Mouse (Mus musculus) kidney, embryonic 16.5 days (tissue): ENCODE data around the gene Olfr867. TPM values are rescaled to one million over a fixed set of nuclear protein-coding genes. Genes with fewer than 3 reads are reported as not detected.

ENCODE experiments used
- ATAC-seq: fragments of 200-750 bp; cut with Nextera tagmentation; 2 replicates; pipeline ENCODE4 v1.8.0; 2017; ENCODE audit warnings: moderate TSS enrichment; ENCODE audit not compliant: low FRiP score, low TSS enrichment
- H3K27ac ChIP-seq: fragments of 300-500 bp; sonication (generic); 2 replicates; pipeline ENCODE4 v1.5.1; 2014; ENCODE audit warnings: low read length
- H3K27me3 ChIP-seq: fragments of 300-500 bp; sonication (generic); 2 replicates; pipeline ENCODE4 v1.6.1; 2014; ENCODE audit warnings: low read length, control low read depth, mixed read lengths; ENCODE audit not compliant: insufficient read depth
- H3K36me3 ChIP-seq: fragments of 300-500 bp; sonication (generic); 2 replicates; pipeline ENCODE4 v1.6.1; 2014; ENCODE audit warnings: low read length, control low read depth, mixed read lengths; ENCODE audit not compliant: insufficient read depth
- H3K4me1 ChIP-seq: fragments of 300-500 bp; sonication (generic); 2 replicates; pipeline ENCODE4 v1.6.1; 2014; ENCODE audit warnings: low read length, control low read depth, mixed read lengths; ENCODE audit not compliant: insufficient read depth
- H3K4me2 ChIP-seq: fragments of 300-500 bp; sonication (generic); replicated peaks from 2 replicates; pipeline ENCODE4 v1.6.1; 2014; ENCODE audit warnings: low read depth, low read length
- H3K4me3 ChIP-seq: fragments of 300-500 bp; sonication (generic); 2 replicates; pipeline ENCODE4 v1.5.1; 2014; ENCODE audit warnings: mild to moderate bottlenecking, low read length
- H3K9ac ChIP-seq: fragments of 300-500 bp; sonication (generic); replicated peaks from 2 replicates; pipeline ENCODE4 v1.6.1; 2014; ENCODE audit warnings: low read length
- H3K9me3 ChIP-seq: fragments of 300-500 bp; sonication (generic); 2 replicates; pipeline ENCODE4 v1.6.1; 2016; ENCODE audit warnings: low read length, control low read depth
- WGBS: fragments of 180-500 bp; shearing (Covaris S2); extraction: QIAGEN DNeasy Blood & Tissue Kit; methylation state at CpG from one replicate; pipeline ENCODE4 v1.1.7; 2014; 5-methylcytosine and 5-hydroxymethylcytosine counted together
- microRNA-seq: library from miRNA; unstranded; fragments of <30 nt; microRNA quantifications from one replicate; pipeline ENCODE4, GENCODE M21; 2016
- polyA plus RNA-seq: library from polyadenylated mRNA; unstranded; fragments of >200 nt; fragmentation: Nextera tagmentation; extraction: Ambion mirVana; gene quantifications from 2 replicates; pipeline ENCODE4 v1.2.1, GENCODE M21; 2015

Gene Olfr867
- not detected in 2 replicates for polyA plus RNA-seq

- Histone ChIP-seq H3K36me3 (no peaks in the 10 kb centered on the region), H3K4me3 (no peak within 1 kb of the TSS), H3K9ac (no peak within 1 kb of the TSS), H3K4me2 (no peak within 1 kb of the TSS), H3K27ac (no peak within 1 kb of the TSS), H3K27me3 (no peaks in the 10 kb centered on the region), H3K4me1 (no peaks in the 10 kb centered on the region), H3K9me3 (no peaks in the 10 kb centered on the region)
- no peak for ATAC-seq
- WGBS, result 71% methylated on average over 1 of the region's 1 CpGs
Observed at GRCm38 (mm10) chr9:20057462-20057861, at the start of gene Olfr867. Gene Olfr867, minus strand, starts transcription at chr9:20057562.

DNA sequence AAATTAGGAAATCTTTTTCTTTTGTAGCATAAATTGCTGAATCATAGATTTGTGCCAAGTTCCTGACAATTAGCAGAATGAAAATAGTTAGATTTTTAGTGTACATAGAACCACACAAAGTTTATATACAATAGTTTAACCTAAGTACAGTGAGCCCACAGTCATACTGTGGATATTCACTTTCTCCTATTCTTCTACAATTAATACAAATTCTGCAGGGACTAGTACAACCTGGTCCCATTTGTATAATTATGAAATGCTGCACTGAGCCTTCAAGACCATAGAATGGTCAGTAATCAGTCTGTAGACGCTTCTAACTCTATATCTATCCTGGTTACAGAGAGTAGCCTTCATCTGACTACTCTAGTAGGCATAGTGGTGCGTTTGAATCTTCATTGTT lies 41.0 kb upstream of the Olfr867 start, which contains the start of gene Olfr868:
TSS of gene Olfr868 (plus strand) at position 301 of the 400 bp plus-strand sequence.
- no peak within 1 kb of the TSS for H3K4me2 ChIP-seq
- H3K4me3 ChIP-seq, result no peak within 1 kb of the TSS
- no peak within 1 kb of the TSS for H3K27ac ChIP-seq
- ATAC-seq, result no peak
- no peaks in the 10 kb centered on the region for H3K27me3 ChIP-seq
- no peaks in the 10 kb centered on the region for H3K36me3 ChIP-seq
- H3K4me1 ChIP-seq, result no peaks in the 10 kb centered on the region
- no peak within 1 kb of the TSS for H3K9ac ChIP-seq
- peaks cover 5% of the 10 kb centered on the region for H3K9me3 ChIP-seq
- WGBS, result 51% methylated on average over 2 of the region's 2 CpGs

GRCm38 (mm10) chr9:20073523-20074177 lies 16.3 kb upstream of the Olfr867 start:
- WGBS, result 51% methylated on average over 7 of the region's 7 CpGs
- peak; percentile 74; the same call in 1 of the 2 replicates for ATAC-seq

DNA sequence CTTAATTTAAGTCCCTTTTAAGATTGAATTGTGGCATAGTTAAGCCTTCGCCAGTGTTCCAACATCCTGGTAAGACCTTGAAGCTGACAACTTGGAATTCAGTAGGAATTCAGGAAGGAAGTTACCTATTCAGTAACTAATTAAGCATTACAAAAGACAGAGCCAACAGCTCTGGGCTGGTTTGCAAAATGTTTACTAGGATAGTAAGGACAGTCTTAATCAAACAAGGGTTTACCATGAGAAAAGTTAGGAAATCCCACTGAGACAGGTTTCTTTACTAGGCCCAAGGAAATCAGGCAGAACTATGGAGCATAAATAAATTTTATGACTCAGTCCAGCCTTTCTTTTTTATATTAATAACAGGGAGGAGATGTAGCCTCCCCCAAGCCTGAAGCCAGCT lies 13.9 kb upstream of the Olfr867 start:
- no peaks in the 10 kb centered on the region for H3K36me3 ChIP-seq
- no peak overlapping the region for H3K27ac ChIP-seq
- no peak overlapping the region for H3K9ac ChIP-seq
- no peak overlapping the region for H3K4me2 ChIP-seq
- H3K27me3 ChIP-seq, result no peaks in the 10 kb centered on the region
- H3K4me3 ChIP-seq, result no peak overlapping the region
- ATAC-seq, result no peak
- WGBS, result 91% methylated on average over 1 of the region's 1 CpGs
- H3K9me3 ChIP-seq, result peaks cover 8% of the 10 kb centered on the region; the same call in 1 of the 2 replicates
- H3K4me1 ChIP-seq, result no peaks in the 10 kb centered on the region

More at GRCm38 (mm10) chr9:20073523-20074177, 16.3 kb upstream of the Olfr867 start:
- Histone ChIP-seq H3K27ac (no peak overlapping the region), H3K27me3 (no peaks in the 10 kb centered on the region), H3K9ac (no peak overlapping the region), H3K4me1 (no peaks in the 10 kb centered on the region), H3K36me3 (no peaks in the 10 kb centered on the region), H3K9me3 (peaks cover 14% of the 10 kb centered on the region; the same call in 1 of the 2 replicates), H3K4me3 (no peak overlapping the region), H3K4me2 (no peak overlapping the region)

DNA sequence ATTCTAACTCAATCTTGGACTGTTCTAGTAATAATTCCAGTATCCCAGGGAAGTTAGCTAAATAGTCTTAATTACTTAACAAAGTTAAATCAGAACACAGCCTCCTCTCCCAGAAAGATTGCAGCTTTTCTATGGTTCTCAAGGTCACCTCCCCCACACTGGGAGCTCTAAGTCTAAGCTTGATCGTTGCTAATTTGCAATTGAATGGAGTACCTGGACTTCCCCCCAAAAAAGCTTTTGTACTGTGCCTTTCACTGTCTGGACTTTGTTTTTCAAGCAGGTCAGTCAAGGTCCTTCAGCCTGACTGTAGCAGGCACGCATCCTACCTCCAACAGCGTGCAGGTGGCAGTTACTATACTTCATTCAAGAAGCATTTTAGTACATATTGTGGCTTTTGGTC lies 12.9 kb upstream of the Olfr867 start:
- Histone ChIP-seq H3K9me3 (peaks cover 8% of the 10 kb centered on the region; the same call in 1 of the 2 replicates), H3K4me1 (no peaks in the 10 kb centered on the region), H3K27ac (no peak overlapping the region), H3K9ac (no peak overlapping the region), H3K36me3 (no peaks in the 10 kb centered on the region), H3K4me2 (no peak overlapping the region), H3K27me3 (no peaks in the 10 kb centered on the region), H3K4me3 (no peak overlapping the region)
- WGBS, result 75% methylated on average over 3 of the region's 3 CpGs
- no peak for ATAC-seq

- H3K27ac ChIP-seq, result no peak overlapping the region
- H3K27me3 ChIP-seq, result no peaks in the 10 kb centered on the region
- no peak overlapping the region for H3K4me2 ChIP-seq
- no peak overlapping the region for H3K9ac ChIP-seq
- no peaks in the 10 kb centered on the region for H3K36me3 ChIP-seq
- no peak for ATAC-seq
- H3K4me3 ChIP-seq, result no peak overlapping the region
- no peaks in the 10 kb centered on the region for H3K4me1 ChIP-seq
- peaks cover 12% of the 10 kb centered on the region for H3K9me3 ChIP-seq
- 66% methylated on average over 3 of the region's 3 CpGs for WGBS
Observed at GRCm38 (mm10) chr9:20047964-20048363, 9.4 kb downstream of the Olfr867 start.

DNA sequence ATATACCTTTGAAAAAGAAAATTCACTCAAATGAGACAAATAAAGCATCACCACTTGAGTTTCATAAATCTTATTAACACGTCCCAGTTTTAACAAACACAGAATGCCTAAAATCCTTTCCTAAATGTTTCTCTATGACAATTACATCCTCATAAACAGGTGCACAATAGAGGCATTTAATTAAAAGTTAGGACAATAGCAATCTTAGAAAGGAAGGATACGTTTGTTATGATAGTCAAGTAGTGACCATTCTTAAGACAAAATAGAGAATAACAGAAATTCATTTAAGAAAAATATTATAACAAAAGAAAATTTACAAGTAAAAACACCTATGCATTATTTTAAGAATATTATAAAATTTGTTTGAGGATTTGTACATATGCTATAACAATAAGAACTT lies 29.4 kb downstream of the Olfr867 start, which contains the start of gene Olfr866:
TSS of gene Olfr866 (minus strand) at position 101 of the 400 bp plus-strand sequence.
- ATAC-seq, result no peak
- Histone ChIP-seq H3K9ac (no peak within 1 kb of the TSS), H3K27me3 (no peaks in the 10 kb centered on the region), H3K36me3 (no peaks in the 10 kb centered on the region), H3K9me3 (peaks cover 3% of the 10 kb centered on the region; the same call in 1 of the 2 replicates), H3K4me1 (no peaks in the 10 kb centered on the region), H3K4me2 (no peak within 1 kb of the TSS), H3K4me3 (no peak within 1 kb of the TSS), H3K27ac (no peak within 1 kb of the TSS)
- 82% methylated on average over 2 of the region's 2 CpGs for WGBS

Small RNA genes within 50 kb of the gene (microRNA-seq; reads per million reads assigned to microRNA genes)
- gene Gm26231 (not detected), gene Gm44395 (not detected)

Other genes starting within 250 kb of the Olfr867 start
- not detected in 2 replicates for gene Olfr860, start 207.8 kb downstream of the Olfr867 start, polyA plus RNA-seq
- gene Olfr862, start 169.6 kb downstream of the Olfr867 start, polyA plus RNA-seq, result not detected in 2 replicates
- gene Olfr77, start 140.7 kb downstream of the Olfr867 start, polyA plus RNA-seq, result 0.14 and 0.15 TPM in 2 replicates
- gene Olfr866, start 29.5 kb downstream of the Olfr867 start, polyA plus RNA-seq, result not detected in 2 replicates
- not detected in 2 replicates for gene Olfr868, start 41.1 kb upstream of the Olfr867 start, polyA plus RNA-seq
- gene Olfr869, start 71.4 kb upstream of the Olfr867 start, polyA plus RNA-seq, result not detected in 2 replicates
- gene Olfr870, start 116.5 kb upstream of the Olfr867 start, polyA plus RNA-seq, result not detected in 2 replicates
- not detected in 2 replicates for gene Olfr871, start 154.6 kb upstream of the Olfr867 start, polyA plus RNA-seq
- not detected in 2 replicates for gene Olfr872, start 179.6 kb upstream of the Olfr867 start, polyA plus RNA-seq
- gene Olfr39, start 224.8 kb upstream of the Olfr867 start, polyA plus RNA-seq, result not detected in 2 replicates
- gene Olfr873, start 241.0 kb upstream of the Olfr867 start, polyA plus RNA-seq, result not detected in 2 replicates